13 mouse cellular contexts compared by ENCODE assay signal in genomic region chr9:88398461-88398860, GRCm38 (mm10). TPM values are rescaled to one million over a fixed set of nuclear protein-coding genes. Genes with fewer than 3 reads are reported as not detected.
A peak's percentile ranks its signal among the peaks of the same experiment; 100 is the strongest.
DNase-seq lines count a peak whose midpoint lies in the region; ATAC-seq and TF ChIP-seq lines count a peak whose summit lies in the region.
"Had no signal": no experiment of that assay in that cellular context is flagged by ENCODE, and none has a peak within 500 bp of the region (broad histone marks: within the 10 kb centered on the region; RNA-seq: fewer than 3 reads in every experiment).

No protein-coding gene starts in this region.

- WGBS in forebrain, embryonic 14.5 days: 81% methylated on average over 1 of the region's 1 CpGs
- 83% methylated on average over 1 of the region's 1 CpGs for WGBS in forebrain, embryonic 11.5 days
- WGBS in liver, embryonic 14.5 days (ENCODE audit: insufficient replicate concordance): 41% methylated on average over 1 of the region's 1 CpGs
- 51% methylated on average over 1 of the region's 1 CpGs for WGBS in liver, embryonic 12.5 days (ENCODE audit: insufficient replicate concordance)

- no peaks in the 10 kb centered on the region for H3K27me3 ChIP-seq in forebrain, embryonic 14.5 days (replicated peaks; ENCODE audit: control insufficient read depth, insufficient read depth, low read length)
- no peaks in the 10 kb centered on the region for H3K27me3 ChIP-seq in forebrain, embryonic 11.5 days (ENCODE audit: control insufficient read depth, insufficient read depth, low read length)
- no peaks in the 10 kb centered on the region for H3K27me3 ChIP-seq in liver, embryonic 14.5 days (ENCODE audit: control insufficient read depth, insufficient read depth, low read length)
- no peaks in the 10 kb centered on the region for H3K27me3 ChIP-seq in liver, embryonic 12.5 days (replicated peaks)

- ATAC-seq in forebrain, embryonic 14.5 days: no peak
- no peak for ATAC-seq in forebrain, embryonic 11.5 days (replicated peaks; ENCODE audit: low FRiP score)
- ATAC-seq in liver, embryonic 14.5 days (ENCODE audit: insufficient read depth): no peak
- ATAC-seq in liver, embryonic 12.5 days: no peak

- no peak for TF ChIP-seq EP300 in liver, embryonic 14.5 days (IDR thresholded peaks at IDR 0.05; ENCODE audit: low read depth)

- peaks cover 20% of the 10 kb centered on the region for H3K36me3 ChIP-seq in forebrain, embryonic 14.5 days (ENCODE audit: control insufficient read depth, insufficient read depth, low read length)
- H3K36me3 ChIP-seq in forebrain, embryonic 11.5 days (ENCODE audit: control insufficient read depth, insufficient read depth, low read length): no peaks in the 10 kb centered on the region; the same call in 1 of the 2 replicates
- H3K36me3 ChIP-seq in liver, embryonic 14.5 days (replicated peaks; ENCODE audit: control insufficient read depth, insufficient read depth, low read depth): peaks cover 2% of the 10 kb centered on the region; the same call in 1 of the 2 replicates
- H3K36me3 ChIP-seq in liver, embryonic 12.5 days: peaks cover 43% of the 10 kb centered on the region

- no peaks in the 10 kb centered on the region for H3K9me3 ChIP-seq in forebrain, embryonic 14.5 days (replicated peaks; ENCODE audit: control insufficient read depth, low read length)
- no peaks in the 10 kb centered on the region for H3K9me3 ChIP-seq in forebrain, embryonic 11.5 days (ENCODE audit: control insufficient read depth, low read length)
- H3K9me3 ChIP-seq in liver, embryonic 14.5 days (ENCODE audit: control insufficient read depth, low read length): no peaks in the 10 kb centered on the region
- H3K9me3 ChIP-seq in liver, embryonic 12.5 days (replicated peaks): no peaks in the 10 kb centered on the region

- no peaks in the 10 kb centered on the region for H3K4me1 ChIP-seq in forebrain, embryonic 14.5 days (ENCODE audit: control insufficient read depth, insufficient read depth, low read length)
- H3K4me1 ChIP-seq in forebrain, embryonic 11.5 days (replicated peaks; ENCODE audit: control insufficient read depth, insufficient read depth, low read length): no peaks in the 10 kb centered on the region
- H3K4me1 ChIP-seq in liver, embryonic 14.5 days (replicated peaks; ENCODE audit: control insufficient read depth in 2 of 2, insufficient read depth in 2 of 2, low read length in 1 of 2): no peaks in the 10 kb centered on the region
- H3K4me1 ChIP-seq in liver, embryonic 12.5 days: no peaks in the 10 kb centered on the region

- peak; percentile 46 for DNase-seq in forebrain, embryonic 14.5 days (ENCODE audit: low spot score)
- no peak for DNase-seq in forebrain, embryonic 11.5 days (ENCODE audit: low spot score)
- no peak for DNase-seq in liver, embryonic 14.5 days (ENCODE audit: low read depth in 3 of 3, low spot score in 3 of 3)
- DNase-seq in NIH3T3 (ENCODE audit: low read depth): peak; percentile 36
- DNase-seq in retina, embryonic 14.5 days (ENCODE audit: low spot score): peak; percentile 54
- DNase-seq in thymus, postnatal 36 days: no peak
- DNase-seq in neural tube, embryonic 10.5 days (ENCODE audit: extremely low spot score, low spot score): no peak
- DNase-seq: cerebellum, postnatal 10 days; lung, postnatal 10 days had no signal

- H3K4me3 ChIP-seq in forebrain, embryonic 14.5 days (ENCODE audit: low read depth, low read length): no peak overlapping the region
- no peak overlapping the region for H3K4me3 ChIP-seq in forebrain, embryonic 11.5 days (ENCODE audit: low read depth, low read length)
- no peak overlapping the region for H3K4me3 ChIP-seq in liver, embryonic 14.5 days (ENCODE audit: insufficient read depth in 1 of 2, low read depth in 2 of 2, low read length in 2 of 2)
- no peak overlapping the region for H3K4me3 ChIP-seq in liver, embryonic 12.5 days

- TF ChIP-seq CTCF in liver, embryonic 14.5 days (IDR thresholded peaks at IDR 0.05; ENCODE audit: low read depth): peak; percentile 7; the same call in 1 of the 2 replicates

- H3K4me2 ChIP-seq in forebrain, embryonic 14.5 days (ENCODE audit: low read length): no peak overlapping the region
- no peak overlapping the region for H3K4me2 ChIP-seq in forebrain, embryonic 11.5 days (ENCODE audit: low read depth, low read length, severe bottlenecking)
- H3K4me2 ChIP-seq in liver, embryonic 14.5 days (ENCODE audit: low read depth): no peak overlapping the region
- no peak overlapping the region for H3K4me2 ChIP-seq in liver, embryonic 12.5 days

- no peak overlapping the region for H3K27ac ChIP-seq in forebrain, embryonic 14.5 days (ENCODE audit: low read depth, low read length)
- no peak overlapping the region for H3K27ac ChIP-seq in forebrain, embryonic 11.5 days (ENCODE audit: low read depth, low read length)
- H3K27ac ChIP-seq in liver, embryonic 14.5 days: no peak overlapping the region
- no peak overlapping the region for H3K27ac ChIP-seq in liver, embryonic 12.5 days

- no peak overlapping the region for H3K9ac ChIP-seq in forebrain, embryonic 14.5 days (ENCODE audit: low read length)
- H3K9ac ChIP-seq in forebrain, embryonic 11.5 days (ENCODE audit: low read length): no peak overlapping the region
- no peak overlapping the region for H3K9ac ChIP-seq in liver, embryonic 14.5 days (replicated peaks)
- H3K9ac ChIP-seq in liver, embryonic 12.5 days: no peak overlapping the region

RNA-seq across cellular contexts. Expression of gene Snx14, which starts 40.3 kb away (rescaled TPM):
- 22.1 and 25.1 TPM in 2 replicates for polyA plus RNA-seq in forebrain, embryonic 14.5 days (2014; fragmentation: Nextera tagmentation; extraction: Ambion mirVana)
- polyA plus RNA-seq in forebrain, embryonic 11.5 days (2014; fragmentation: Nextera tagmentation; extraction: Ambion mirVana): 21.7 and 22.8 TPM in 2 replicates
- polyA plus RNA-seq in liver, embryonic 14.5 days (2012; rRNA removed): 4.8 and 8.6 TPM in 2 replicates
- 9.9 and 10.1 TPM in 2 replicates for polyA plus RNA-seq in liver, embryonic 14.5 days (2014; fragmentation: Nextera tagmentation; extraction: Ambion mirVana)
- polyA plus RNA-seq in liver, embryonic 12.5 days (2016; fragmentation: Nextera tagmentation; extraction: Ambion mirVana): 14.5 and 16.0 TPM in 2 replicates

RNA-seq across cellular contexts. Expression of gene Gm20537, which starts 58.0 kb away (rescaled TPM):
- 0.50 and 0.89 TPM in 2 replicates for polyA plus RNA-seq in forebrain, embryonic 14.5 days (2014; fragmentation: Nextera tagmentation; extraction: Ambion mirVana)
- polyA plus RNA-seq in forebrain, embryonic 11.5 days (2014; fragmentation: Nextera tagmentation; extraction: Ambion mirVana): 0.41 and 0.75 TPM in 2 replicates
- polyA plus RNA-seq in liver, embryonic 14.5 days (2012; rRNA removed): 0.06 and 0.57 TPM in 2 replicates
- polyA plus RNA-seq in liver, embryonic 14.5 days (2014; fragmentation: Nextera tagmentation; extraction: Ambion mirVana): 0.20 TPM in 1 of 2 replicates, not detected in the other
- polyA plus RNA-seq in liver, embryonic 12.5 days (2016; fragmentation: Nextera tagmentation; extraction: Ambion mirVana): 0.15 and 0.61 TPM in 2 replicates
- polyA plus RNA-seq: C2C12; heart, embryonic 14.5 days; large intestine, adult 2 months had no signal

Comparison
In these comparisons a context has a peak if more than half of its experiments do, and no peak if none do; other contexts are left out.
1. DNase-seq: peak in forebrain, embryonic 14.5 days (single experiment), NIH3T3 (single experiment) and retina, embryonic 14.5 days (single experiment); none in forebrain, embryonic 11.5 days (single experiment), liver, embryonic 14.5 days (0 of 3), thymus, postnatal 36 days (0 of 2) and neural tube, embryonic 10.5 days (single experiment).